Mouse (Mus musculus) midbrain, embryonic 10.5 days (tissue): ENCODE data around the gene Itpr1. TPM values are rescaled to one million over a fixed set of nuclear protein-coding genes. Genes with fewer than 3 reads are reported as not detected.

ENCODE experiments used
- DNase-seq: peaks from one replicate; pipeline ENCODE4 v3.0.0-alpha.2; 2017; ENCODE audit warnings: low spot score
- H3K27ac ChIP-seq: fragments of 300-500 bp; sonication (generic); replicated peaks from 2 replicates; pipeline ENCODE4 v1.5.1; 2016; ENCODE audit warnings: mild to moderate bottlenecking
- H3K27me3 ChIP-seq: fragments of 300-500 bp; sonication (generic); 2 replicates; pipeline ENCODE4 v1.6.1; 2016; ENCODE audit warnings: low read depth, mild to moderate bottlenecking; ENCODE audit not compliant: poor library complexity, severe bottlenecking
- H3K36me3 ChIP-seq: fragments of 300-500 bp; sonication (generic); 2 replicates; pipeline ENCODE4 v1.6.1; 2016; ENCODE audit warnings: mild to moderate bottlenecking, moderate library complexity
- H3K4me1 ChIP-seq: fragments of 300-500 bp; sonication (generic); 2 replicates; pipeline ENCODE4 v1.6.1; 2016
- H3K4me3 ChIP-seq: fragments of 300-500 bp; sonication (generic); 2 replicates; pipeline ENCODE4 v1.5.1; 2016; ENCODE audit warnings: mild to moderate bottlenecking, moderate library complexity
- H3K9me3 ChIP-seq: fragments of 300-500 bp; sonication (generic); replicated peaks from 2 replicates; pipeline ENCODE4 v1.6.1; 2016; ENCODE audit warnings: mild to moderate bottlenecking
- WGBS: fragments of 180-500 bp; shearing (Covaris S2); methylation state at CpG from one replicate; pipeline ENCODE4 v1.1.7; 2016; 5-methylcytosine and 5-hydroxymethylcytosine counted together
- polyA plus RNA-seq: library from polyadenylated mRNA; unstranded; fragments of >200 nt; fragmentation: Nextera tagmentation; extraction: Ambion mirVana; gene quantifications from 2 replicates; pipeline ENCODE4 v1.2.1, GENCODE M21; 2016

The Itpr1 gene
- polyA plus RNA-seq, 1 experiment from 2014 or later, result 7.2 TPM

GRCm38 (mm10) chr6:108350801-108351200, 137.9 kb downstream of the Itpr1 start:
- Histone ChIP-seq H3K27ac (no peak overlapping the region), H3K27me3 (no peaks in the 10 kb centered on the region), H3K4me3 (no peak overlapping the region), H3K9me3 (no peaks in the 10 kb centered on the region), H3K36me3 (no peaks in the 10 kb centered on the region), H3K4me1 (no peaks in the 10 kb centered on the region)
- 88% methylated on average over 2 of the region's 2 CpGs for WGBS
- DNase-seq, result no peak

GRCm38 (mm10) chr6:108351998-108352397, 139.1 kb downstream of the Itpr1 start:
- peaks cover 4% of the 10 kb centered on the region; the same call in 1 of the 2 replicates for H3K36me3 ChIP-seq
- no peak for DNase-seq
- no peaks in the 10 kb centered on the region for H3K9me3 ChIP-seq
- no peaks in the 10 kb centered on the region for H3K4me1 ChIP-seq
- H3K4me3 ChIP-seq, result no peak overlapping the region
- no peaks in the 10 kb centered on the region for H3K27me3 ChIP-seq
- H3K27ac ChIP-seq, result no peak overlapping the region
- 84% methylated on average over 8 of the region's 8 CpGs for WGBS

GRCm38 (mm10) chr6:108367412-108367811, 154.5 kb downstream of the Itpr1 start:
- DNase-seq, result no peak
- Histone ChIP-seq H3K4me3 (no peak overlapping the region), H3K27me3 (no peaks in the 10 kb centered on the region), H3K4me1 (no peaks in the 10 kb centered on the region), H3K9me3 (no peaks in the 10 kb centered on the region), H3K27ac (no peak overlapping the region), H3K36me3 (peaks cover 11% of the 10 kb centered on the region; the same call in 1 of the 2 replicates)
- WGBS, result 87% methylated on average over 4 of the region's 4 CpGs

- Histone ChIP-seq H3K9me3 (no peaks in the 10 kb centered on the region), H3K27ac (no peak overlapping the region), H3K27me3 (no peaks in the 10 kb centered on the region), H3K4me3 (no peak overlapping the region), H3K4me1 (no peaks in the 10 kb centered on the region), H3K36me3 (peaks cover 7% of the 10 kb centered on the region; the same call in 1 of the 2 replicates)
- 97% methylated on average over 11 of the region's 11 CpGs for WGBS
- no peak for DNase-seq
Observed at GRCm38 (mm10) chr6:108369031-108369430, 156.1 kb downstream of the Itpr1 start.

- 86% methylated on average over 7 of the region's 7 CpGs for WGBS
- no peaks in the 10 kb centered on the region for H3K4me1 ChIP-seq
- H3K9me3 ChIP-seq, result no peaks in the 10 kb centered on the region
- no peak for DNase-seq
- H3K36me3 ChIP-seq, result peaks cover 7% of the 10 kb centered on the region; the same call in 1 of the 2 replicates
- no peak overlapping the region for H3K4me3 ChIP-seq
- H3K27me3 ChIP-seq, result no peaks in the 10 kb centered on the region
- no peak overlapping the region for H3K27ac ChIP-seq
Observed at GRCm38 (mm10) chr6:108371347-108371893, 158.5 kb downstream of the Itpr1 start.

GRCm38 (mm10) chr6:108374019-108374418, 161.1 kb downstream of the Itpr1 start:
- Histone ChIP-seq H3K27me3 (no peaks in the 10 kb centered on the region), H3K36me3 (peaks cover 5% of the 10 kb centered on the region; the same call in 1 of the 2 replicates), H3K27ac (no peak overlapping the region), H3K4me3 (no peak overlapping the region), H3K9me3 (no peaks in the 10 kb centered on the region), H3K4me1 (no peaks in the 10 kb centered on the region)
- WGBS, result 82% methylated on average over 7 of the region's 7 CpGs
- DNase-seq, result no peak

GRCm38 (mm10) chr6:108379041-108379440, 166.1 kb downstream of the Itpr1 start:
- no peak for DNase-seq
- peaks cover 28% of the 10 kb centered on the region for H3K36me3 ChIP-seq
- H3K27me3 ChIP-seq, result no peaks in the 10 kb centered on the region
- WGBS, result 93% methylated on average over 3 of the region's 3 CpGs
- no peaks in the 10 kb centered on the region for H3K4me1 ChIP-seq
- H3K27ac ChIP-seq, result no peak overlapping the region
- no peaks in the 10 kb centered on the region for H3K9me3 ChIP-seq
- no peak overlapping the region for H3K4me3 ChIP-seq

GRCm38 (mm10) chr6:108380209-108380608, 167.3 kb downstream of the Itpr1 start:
- Histone ChIP-seq H3K4me3 (no peak overlapping the region), H3K36me3 (peaks cover 28% of the 10 kb centered on the region), H3K9me3 (no peaks in the 10 kb centered on the region), H3K4me1 (no peaks in the 10 kb centered on the region), H3K27ac (no peak overlapping the region), H3K27me3 (no peaks in the 10 kb centered on the region)
- 92% methylated on average over 2 of the region's 2 CpGs for WGBS
- DNase-seq, result no peak

- H3K9me3 ChIP-seq, result no peaks in the 10 kb centered on the region
- no peaks in the 10 kb centered on the region for H3K27me3 ChIP-seq
- H3K4me1 ChIP-seq, result no peaks in the 10 kb centered on the region
- WGBS, result 92% methylated on average over 6 of the region's 6 CpGs
- H3K36me3 ChIP-seq, result peaks cover 56% of the 10 kb centered on the region
- no peak overlapping the region for H3K4me3 ChIP-seq
- no peak overlapping the region for H3K27ac ChIP-seq
- no peak for DNase-seq
Observed at GRCm38 (mm10) chr6:108390624-108391324, 177.9 kb downstream of the Itpr1 start.

- no peaks in the 10 kb centered on the region for H3K9me3 ChIP-seq
- H3K27ac ChIP-seq, result no peak overlapping the region
- no peaks in the 10 kb centered on the region for H3K27me3 ChIP-seq
- H3K36me3 ChIP-seq, result peaks cover 61% of the 10 kb centered on the region
- WGBS, result 94% methylated on average over 8 of the region's 8 CpGs
- no peaks in the 10 kb centered on the region for H3K4me1 ChIP-seq
- no peak overlapping the region for H3K4me3 ChIP-seq
- no peak for DNase-seq
Observed at GRCm38 (mm10) chr6:108393131-108393530, 180.2 kb downstream of the Itpr1 start.

GRCm38 (mm10) chr6:108397956-108398355, 185.1 kb downstream of the Itpr1 start:
- no peaks in the 10 kb centered on the region for H3K4me1 ChIP-seq
- no peaks in the 10 kb centered on the region for H3K27me3 ChIP-seq
- H3K27ac ChIP-seq, result no peak overlapping the region
- no peaks in the 10 kb centered on the region for H3K9me3 ChIP-seq
- DNase-seq, result no peak
- WGBS, result 88% methylated on average over 3 of the region's 3 CpGs
- H3K36me3 ChIP-seq, result peaks cover 64% of the 10 kb centered on the region
- H3K4me3 ChIP-seq, result no peak overlapping the region

- WGBS, result 95% methylated on average over 10 of the region's 10 CpGs
- Histone ChIP-seq H3K27me3 (no peaks in the 10 kb centered on the region), H3K4me1 (no peaks in the 10 kb centered on the region), H3K27ac (no peak overlapping the region), H3K4me3 (no peak overlapping the region), H3K9me3 (no peaks in the 10 kb centered on the region), H3K36me3 (peaks cover 48% of the 10 kb centered on the region; the same call in 1 of the 2 replicates)
- DNase-seq, result no peak
Observed at GRCm38 (mm10) chr6:108401412-108401955, 188.6 kb downstream of the Itpr1 start.

GRCm38 (mm10) chr6:108404736-108405135, 191.8 kb downstream of the Itpr1 start:
- no peaks in the 10 kb centered on the region for H3K27me3 ChIP-seq
- WGBS, result 92% methylated on average over 8 of the region's 8 CpGs
- no peak overlapping the region for H3K27ac ChIP-seq
- no peaks in the 10 kb centered on the region for H3K4me1 ChIP-seq
- H3K4me3 ChIP-seq, result no peak overlapping the region
- peaks cover 41% of the 10 kb centered on the region; the same call in 1 of the 2 replicates for H3K36me3 ChIP-seq
- H3K9me3 ChIP-seq, result no peaks in the 10 kb centered on the region
- DNase-seq, result no peak
